Mouse (Mus musculus): Measurements from ENCODE around the gene Lgals9. TPM values are rescaled to one million over a fixed set of nuclear protein-coding genes. Genes with fewer than 3 reads are reported as not detected.

Gene Lgals9
- polyA plus RNA-seq, 1 experiment = not detected

DNA sequence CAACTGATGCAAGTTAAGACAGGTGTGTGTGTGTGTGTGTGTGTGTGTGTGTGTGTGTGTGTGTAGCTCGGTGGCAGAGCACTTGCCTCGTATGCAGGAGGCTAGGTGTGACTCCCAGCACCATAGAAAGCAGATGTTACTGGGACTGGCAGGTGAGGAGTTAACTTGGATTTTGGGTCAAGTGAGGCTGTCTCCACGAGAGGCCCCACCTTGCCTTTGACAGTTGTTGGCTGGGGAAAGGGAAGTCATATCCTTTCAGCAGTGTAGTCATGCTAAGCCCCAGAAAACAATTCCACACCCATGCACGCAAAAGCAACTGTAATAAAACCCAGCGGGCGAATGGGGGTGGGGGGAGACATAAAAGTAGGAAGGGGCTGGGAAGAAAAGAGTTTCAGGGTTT, 12.4 kb downstream of the Lgals9 start:
- peaks cover 2% of the 10 kb centered on the region; the same call in 1 of the 2 replicates for H3K4me1 ChIP-seq (ENCODE audit: control insufficient read depth, insufficient read depth, low read length)
- no peak overlapping the region for H3K27ac ChIP-seq (ENCODE audit: insufficient read depth, low read depth, low read length)
- no peak overlapping the region for H3K4me3 ChIP-seq (ENCODE audit: insufficient read depth, low read depth, low read length)
- 78% methylated on average over 6 of the region's 6 CpGs for WGBS
- TF ChIP-seq CTCF (IDR thresholded peaks at IDR 0.05; ENCODE audit: insufficient read depth, low read depth, low read length) (no peak), POLR2A (IDR thresholded peaks at IDR 0.05; ENCODE audit: insufficient read depth, low read depth, low read length) (no peak)

DNA sequence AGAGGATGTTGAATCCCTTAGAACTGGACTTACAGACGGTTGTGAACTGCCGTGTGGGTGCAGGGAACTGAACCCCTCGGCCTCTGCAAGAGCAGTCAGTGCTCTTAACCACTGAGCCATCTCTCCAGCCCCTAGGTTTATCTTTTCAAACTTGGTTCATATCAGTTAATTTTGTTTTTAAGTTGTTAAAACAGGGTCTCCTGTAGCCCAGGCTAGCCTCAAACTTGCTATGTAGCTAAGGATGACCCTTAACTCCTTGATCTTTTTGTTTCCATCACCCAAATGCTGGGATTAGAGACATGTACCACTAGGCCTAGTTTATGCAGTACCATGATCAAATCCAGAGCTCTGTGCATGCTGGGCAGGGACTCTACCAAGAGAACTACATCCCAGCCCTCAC, 13.0 kb downstream of the Lgals9 start:
- TF ChIP-seq CTCF (IDR thresholded peaks at IDR 0.05; ENCODE audit: insufficient read depth, low read depth, low read length) (no peak), POLR2A (IDR thresholded peaks at IDR 0.05; ENCODE audit: insufficient read depth, low read depth, low read length) (no peak)
- H3K4me3 ChIP-seq (ENCODE audit: insufficient read depth, low read depth, low read length) = no peak overlapping the region
- H3K4me1 ChIP-seq (ENCODE audit: control insufficient read depth, insufficient read depth, low read length) = peaks cover 2% of the 10 kb centered on the region; the same call in 1 of the 2 replicates
- WGBS = 95% methylated on average over 3 of the region's 3 CpGs
- H3K27ac ChIP-seq (ENCODE audit: insufficient read depth, low read depth, low read length) = no peak overlapping the region

DNA sequence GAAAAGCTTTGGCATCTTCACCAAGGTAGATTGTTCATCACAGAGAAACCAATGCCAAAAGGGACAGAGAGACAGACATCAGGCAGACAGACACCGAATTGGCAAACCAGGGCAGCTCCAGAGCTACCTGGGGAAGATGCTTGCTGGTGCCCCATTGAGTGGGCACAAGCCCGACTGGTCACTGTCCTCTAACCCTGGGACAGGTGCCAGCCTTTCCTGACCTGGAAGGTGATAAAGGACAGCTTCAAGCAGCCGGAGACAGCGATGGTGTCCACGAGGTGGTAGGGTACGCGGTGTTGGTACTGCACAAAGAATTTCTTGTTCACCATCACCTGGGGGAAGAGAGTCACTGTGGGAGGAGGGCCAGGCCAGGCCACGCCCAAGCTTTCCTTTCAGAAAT, 13.7 kb downstream of the Lgals9 start:
- 89% methylated on average over 8 of the region's 8 CpGs for WGBS
- Histone ChIP-seq H3K27ac (ENCODE audit: insufficient read depth, low read depth, low read length) (no peak overlapping the region), H3K4me3 (ENCODE audit: insufficient read depth, low read depth, low read length) (no peak overlapping the region), H3K4me1 (ENCODE audit: control insufficient read depth, insufficient read depth, low read length) (peaks cover 2% of the 10 kb centered on the region; the same call in 1 of the 2 replicates)
- no peak for TF ChIP-seq POLR2A (IDR thresholded peaks at IDR 0.05; ENCODE audit: insufficient read depth, low read depth, low read length)
- no peak for TF ChIP-seq CTCF (IDR thresholded peaks at IDR 0.05; ENCODE audit: insufficient read depth, low read depth, low read length)

DNA sequence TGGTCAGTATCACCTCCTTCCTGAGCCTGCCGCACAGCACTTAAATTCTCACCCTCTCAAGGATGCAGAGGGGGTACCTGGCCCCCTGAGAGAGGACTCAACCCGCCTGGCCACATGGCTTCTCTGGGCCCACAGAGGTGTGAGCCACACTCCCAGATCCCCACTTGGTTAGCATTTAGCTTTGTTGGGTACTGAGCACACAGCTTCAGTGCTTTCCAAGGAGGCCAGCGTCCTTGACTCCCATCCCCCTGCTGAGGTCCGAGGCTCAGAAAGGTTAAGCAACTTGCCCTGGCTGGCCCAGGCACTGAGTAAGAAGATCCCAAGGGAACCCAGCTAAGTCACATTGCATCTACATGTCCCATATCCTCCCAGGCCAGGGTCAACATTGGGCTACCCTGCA, 16.6 kb downstream of the Lgals9 start:
- TF ChIP-seq CTCF (IDR thresholded peaks at IDR 0.05; ENCODE audit: insufficient read depth, low read depth, low read length) = no peak
- TF ChIP-seq POLR2A (IDR thresholded peaks at IDR 0.05; ENCODE audit: insufficient read depth, low read depth, low read length) = no peak
- Histone ChIP-seq H3K27ac (ENCODE audit: insufficient read depth, low read depth, low read length) (no peak overlapping the region), H3K4me1 (ENCODE audit: control insufficient read depth, insufficient read depth, low read length) (no peaks in the 10 kb centered on the region; the same call in 1 of the 2 replicates), H3K4me3 (ENCODE audit: insufficient read depth, low read depth, low read length) (no peak overlapping the region)
- 88% methylated on average over 4 of the region's 4 CpGs for WGBS

DNA sequence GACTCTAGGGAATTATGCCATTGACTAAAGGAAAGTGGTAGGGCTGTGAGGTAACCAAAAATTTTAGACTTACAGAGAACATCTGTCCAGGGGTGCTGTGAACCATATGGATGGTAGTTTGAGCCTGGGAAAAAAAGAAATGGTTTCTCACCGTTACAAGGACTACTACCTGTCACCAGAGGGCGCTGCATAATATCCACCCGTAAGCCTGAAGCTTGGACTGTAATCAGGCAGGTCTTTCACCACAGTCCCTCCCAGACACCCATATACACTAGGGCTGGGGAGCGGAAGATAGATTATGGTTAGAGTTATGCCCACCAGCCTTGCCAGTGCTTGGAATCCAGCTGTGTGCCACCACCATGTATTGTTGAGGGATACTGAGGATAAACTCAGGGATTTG, 17.4 kb downstream of the Lgals9 start:
- Histone ChIP-seq H3K4me1 (ENCODE audit: control insufficient read depth, insufficient read depth, low read length) (no peaks in the 10 kb centered on the region), H3K4me3 (ENCODE audit: insufficient read depth, low read depth, low read length) (no peak overlapping the region), H3K27ac (ENCODE audit: insufficient read depth, low read depth, low read length) (no peak overlapping the region)
- TF ChIP-seq CTCF (IDR thresholded peaks at IDR 0.05; ENCODE audit: insufficient read depth, low read depth, low read length) = no peak
- TF ChIP-seq POLR2A (IDR thresholded peaks at IDR 0.05; ENCODE audit: insufficient read depth, low read depth, low read length) = no peak
- 25% methylated on average over 4 of the region's 4 CpGs for WGBS

DNA sequence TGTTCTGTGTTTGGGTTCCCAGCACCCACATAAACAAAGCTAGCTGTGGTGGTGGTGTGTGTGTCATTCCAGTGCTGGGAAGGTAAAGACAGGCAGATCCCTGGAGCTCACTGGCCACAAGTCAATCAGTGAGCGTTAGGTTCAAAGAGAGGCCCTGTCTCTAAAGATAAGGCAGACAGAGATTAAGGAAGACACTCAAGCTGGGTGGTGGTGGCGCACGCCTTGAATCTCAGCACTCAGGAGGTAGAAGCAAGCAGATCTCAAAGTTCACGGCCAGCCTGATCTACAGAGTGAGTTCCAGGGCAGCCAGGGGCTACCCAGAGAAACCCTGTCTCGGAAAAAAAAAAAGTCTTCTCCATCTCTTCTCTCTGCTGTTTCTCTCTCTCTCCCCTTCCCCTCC, 23.5 kb downstream of the Lgals9 start:
- 94% methylated on average over 5 of the region's 5 CpGs for WGBS
- Histone ChIP-seq H3K27ac (ENCODE audit: insufficient read depth, low read depth, low read length) (no peak overlapping the region), H3K4me3 (ENCODE audit: insufficient read depth, low read depth, low read length) (no peak overlapping the region), H3K4me1 (ENCODE audit: control insufficient read depth, insufficient read depth, low read length) (peaks cover 2% of the 10 kb centered on the region; the same call in 1 of the 2 replicates)
- no peak for TF ChIP-seq CTCF (IDR thresholded peaks at IDR 0.05; ENCODE audit: insufficient read depth, low read depth, low read length)
- TF ChIP-seq POLR2A (IDR thresholded peaks at IDR 0.05; ENCODE audit: insufficient read depth, low read depth, low read length) = no peak

DNA sequence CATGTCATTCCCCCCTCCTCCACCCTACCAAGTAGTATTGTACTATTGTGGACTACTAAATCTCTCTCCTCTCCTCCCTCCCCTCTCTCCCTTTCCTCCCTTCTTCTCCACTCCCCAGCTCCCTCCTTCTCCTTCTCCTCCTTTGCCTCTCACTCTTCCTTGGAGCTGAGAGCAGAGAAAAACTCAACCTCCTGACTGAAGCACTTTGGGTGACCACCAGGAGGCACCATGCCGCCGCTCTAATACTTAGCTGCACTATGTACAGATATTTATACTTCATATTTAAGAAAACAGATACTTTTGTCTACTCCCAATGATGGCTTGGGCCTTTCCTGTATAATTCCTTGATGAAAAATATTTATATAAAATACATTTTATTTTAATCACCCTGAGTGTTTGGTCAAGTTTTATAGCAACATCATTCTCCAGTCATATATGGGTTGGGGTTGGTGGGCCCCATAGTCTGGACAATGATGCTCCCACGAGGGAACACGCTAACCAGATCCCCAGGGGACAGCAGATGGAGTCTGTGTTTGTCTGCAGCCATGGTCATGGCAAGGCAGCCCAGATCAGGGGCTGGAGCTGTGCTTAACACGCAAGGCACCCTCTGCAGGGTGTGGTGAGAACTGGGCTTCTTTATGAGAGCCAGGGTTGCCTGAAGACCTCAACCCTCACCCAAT, 24.8 kb downstream of the Lgals9 start:
- peaks cover 2% of the 10 kb centered on the region; the same call in 1 of the 2 replicates for H3K4me1 ChIP-seq (ENCODE audit: control insufficient read depth, insufficient read depth, low read length)
- H3K27ac ChIP-seq (ENCODE audit: insufficient read depth, low read depth, low read length) = no peak overlapping the region
- no peak overlapping the region for H3K4me3 ChIP-seq (ENCODE audit: insufficient read depth, low read depth, low read length)
- 77% methylated on average over 5 of the region's 5 CpGs for WGBS
- no peak for TF ChIP-seq CTCF (IDR thresholded peaks at IDR 0.05; ENCODE audit: insufficient read depth, low read depth, low read length)
- TF ChIP-seq POLR2A (IDR thresholded peaks at IDR 0.05; ENCODE audit: insufficient read depth, low read depth, low read length) = no peak

DNA sequence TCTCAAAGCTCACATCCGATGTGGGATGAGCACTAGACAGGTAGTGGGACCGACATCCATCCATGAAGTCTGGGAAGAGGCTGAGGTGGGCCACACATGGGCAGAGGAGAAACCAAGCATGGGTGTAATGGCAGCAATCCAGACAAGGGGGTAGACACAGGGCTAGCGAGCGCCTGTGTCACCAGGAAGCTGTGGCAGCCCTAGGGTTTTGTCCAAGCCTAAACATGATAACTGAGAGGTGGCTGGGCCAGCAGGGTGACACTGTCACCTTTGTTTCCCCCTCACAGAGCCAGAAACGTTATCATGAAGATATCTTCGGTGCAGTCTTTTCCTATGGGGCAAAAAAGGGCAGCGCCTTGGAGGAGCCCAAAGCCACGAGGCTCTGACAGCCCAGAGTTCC, 25.4 kb downstream of the Lgals9 start:
- TF ChIP-seq CTCF (IDR thresholded peaks at IDR 0.05; ENCODE audit: insufficient read depth, low read depth, low read length) = no peak
- no peak for TF ChIP-seq POLR2A (IDR thresholded peaks at IDR 0.05; ENCODE audit: insufficient read depth, low read depth, low read length)
- WGBS = 84% methylated on average over 8 of the region's 8 CpGs
- peaks cover 2% of the 10 kb centered on the region; the same call in 1 of the 2 replicates for H3K4me1 ChIP-seq (ENCODE audit: control insufficient read depth, insufficient read depth, low read length)
- H3K4me3 ChIP-seq (ENCODE audit: insufficient read depth, low read depth, low read length) = no peak overlapping the region
- no peak overlapping the region for H3K27ac ChIP-seq (ENCODE audit: insufficient read depth, low read depth, low read length)

DNA sequence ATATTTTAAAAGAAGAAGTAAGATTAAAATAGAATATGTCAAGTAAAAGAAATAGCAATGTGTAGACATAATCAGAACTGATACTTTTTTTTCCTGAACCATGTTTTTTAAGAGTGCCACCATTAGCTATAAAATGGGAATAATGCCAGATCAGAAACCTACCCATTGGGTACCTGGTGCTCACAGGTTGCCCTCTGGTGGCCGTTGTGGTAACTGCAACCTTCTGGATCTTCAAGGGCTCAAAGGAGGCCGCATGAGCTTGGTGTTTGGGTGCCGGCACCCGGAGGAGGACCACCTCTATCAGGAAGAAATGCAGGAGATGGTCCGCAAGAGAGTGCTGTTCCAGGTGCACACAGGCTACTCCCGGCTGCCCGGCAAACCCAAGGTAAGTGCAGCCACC, 28.5 kb downstream of the Lgals9 start:
- H3K4me3 ChIP-seq (ENCODE audit: insufficient read depth, low read depth, low read length) = no peak overlapping the region
- WGBS = 11% methylated on average over 7 of the region's 7 CpGs
- no peak for TF ChIP-seq POLR2A (IDR thresholded peaks at IDR 0.05; ENCODE audit: insufficient read depth, low read depth, low read length)
- TF ChIP-seq CTCF (IDR thresholded peaks at IDR 0.05; ENCODE audit: insufficient read depth, low read depth, low read length) = peak; percentile 63; the same call in 1 of the 2 replicates
- H3K4me1 ChIP-seq (ENCODE audit: control insufficient read depth, insufficient read depth, low read length) = peaks cover 7% of the 10 kb centered on the region
- no peak overlapping the region for H3K27ac ChIP-seq (ENCODE audit: insufficient read depth, low read depth, low read length)

All from olfactory bulb, adult 2 months (tissue).